Mouse (Mus musculus): ENCODE measurements at regions not wholly inside any gene's neighbourhood (a gene's known extent, or its start where the extent isn't known, plus 50 kb on each side); places are given as distances from the start of the nearest gene placed in this dataset.
"Not testable (repeated sequence)": the region's sequence is repeated elsewhere in the genome, so short reads cannot be mapped to it uniquely, and the experiment has no call there.

- TF ChIP-seq CTCF, EP300 (IDR thresholded peaks at IDR 0.05): not testable (repeated sequence)
Observed at GRCm38 (mm10) chr6:67668073-67668472, 132.5 kb upstream of the Tacstd2 start.

All from lung, postnatal 0 days (tissue).